Mouse (Mus musculus) neural tube, embryonic 10.5 days (tissue): ENCODE results near the gene Tspear.
"Not testable (repeated sequence)": the region's sequence is repeated elsewhere in the genome, so short reads cannot be mapped to it uniquely, and the experiment has no call there.

Experiments
- DNase-seq: peaks from one replicate; pipeline ENCODE4 v3.0.0-alpha.2; 2017; ENCODE audit warnings: low spot score; ENCODE audit errors: extremely low spot score

Tspear gene

DNA sequence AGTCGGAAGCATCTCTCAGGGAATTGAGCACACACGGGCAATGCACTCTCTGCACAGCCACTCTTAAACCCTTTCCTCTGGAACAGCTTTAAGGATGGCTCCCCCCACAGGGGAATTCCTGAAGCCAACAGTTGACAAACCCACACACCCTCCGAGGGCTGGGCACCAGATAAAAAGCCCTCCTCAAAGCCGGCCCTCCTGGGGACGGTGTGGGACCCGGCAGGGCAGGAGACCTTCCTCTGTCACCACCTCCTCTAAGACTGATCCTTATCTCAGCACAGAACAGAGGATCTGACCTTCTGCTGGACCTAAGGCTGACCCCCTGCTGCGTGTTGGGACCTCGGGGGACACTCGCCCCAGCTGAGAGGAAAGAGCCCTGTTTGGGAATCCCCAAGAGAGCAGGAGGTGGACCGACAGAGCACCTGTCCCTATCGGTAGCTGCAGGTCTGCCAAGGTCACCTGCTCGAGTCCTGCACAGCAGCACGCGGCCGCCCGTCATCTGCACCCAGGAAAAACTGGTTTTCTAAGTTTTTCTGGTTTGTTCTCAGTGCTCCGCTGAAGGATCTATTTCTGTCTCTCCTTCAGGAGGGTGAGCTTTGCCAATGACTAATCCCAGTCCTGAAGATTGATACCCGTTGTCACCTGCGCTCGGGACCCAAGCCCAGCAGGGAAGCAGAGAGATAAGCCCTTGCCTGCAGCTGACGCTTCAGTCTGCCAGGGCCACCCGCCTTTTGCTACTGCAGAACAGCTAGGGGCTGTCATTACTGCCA lies at the start of gene Tspear:
Gene Tspear, plus strand, starts transcription at position 675 of the 770 bp plus-strand sequence.
- no peak for DNase-seq

DNA sequence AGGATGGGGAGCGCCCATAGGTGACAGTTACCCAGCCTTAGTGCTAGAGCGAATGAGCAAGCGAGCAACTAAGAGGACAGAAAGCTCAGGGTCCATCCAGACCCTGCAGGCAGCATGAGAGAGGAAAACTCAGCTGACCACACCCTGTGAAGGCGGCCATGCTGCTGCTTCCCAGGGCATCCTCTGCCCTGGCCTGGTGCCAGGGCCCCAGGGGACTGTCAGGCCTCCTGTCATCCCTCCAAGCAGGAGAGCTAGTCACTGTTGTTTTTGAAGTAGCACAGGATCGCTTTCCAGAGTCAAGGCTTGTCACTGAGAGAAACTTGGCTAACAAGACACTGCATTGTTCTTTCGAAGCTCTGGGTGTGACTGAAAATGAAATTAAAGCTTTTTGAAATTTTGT lies 47.4 kb upstream of the Tspear start:
- DNase-seq: no peak

DNA sequence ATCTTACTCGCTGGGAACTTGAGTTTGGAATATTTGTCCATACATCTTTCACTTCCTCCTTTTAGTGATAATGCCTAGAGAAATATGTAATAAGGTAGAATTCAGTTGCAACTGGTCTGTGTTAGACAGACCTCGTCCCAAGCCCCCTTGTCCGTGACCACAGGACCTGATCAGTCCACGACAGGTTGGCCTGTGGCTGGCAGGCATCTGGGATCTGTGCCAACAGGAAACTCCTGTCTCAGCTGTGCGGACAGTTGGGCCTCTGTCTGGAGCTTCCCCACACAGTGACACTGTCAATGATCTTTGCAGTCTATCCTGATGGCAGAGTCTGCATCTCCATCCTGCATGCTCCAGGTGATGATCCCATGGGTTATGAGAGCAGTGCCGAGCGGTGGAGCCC lies 43.2 kb upstream of the Tspear start:
- DNase-seq: no peak

DNA sequence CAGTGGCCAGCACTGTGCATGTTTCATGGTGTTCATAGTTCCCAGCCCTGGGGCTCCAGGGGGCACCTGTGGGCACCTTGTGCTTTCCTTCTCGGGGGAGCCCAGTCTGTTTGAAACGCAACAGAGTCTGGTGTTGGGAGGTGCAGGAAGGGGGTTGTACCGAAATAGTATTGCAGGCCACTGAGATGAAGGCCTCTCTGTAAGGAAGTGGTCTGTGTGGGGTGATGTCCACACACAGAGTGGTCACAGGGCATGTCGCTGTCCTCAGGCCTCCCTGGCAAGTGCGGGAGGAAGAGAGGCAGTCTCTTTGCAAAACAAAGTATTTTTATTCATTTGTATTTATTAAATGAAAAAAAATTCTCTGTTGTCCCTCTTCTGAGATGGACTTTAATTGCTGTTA lies 40.8 kb upstream of the Tspear start:
- DNase-seq: no peak

DNA sequence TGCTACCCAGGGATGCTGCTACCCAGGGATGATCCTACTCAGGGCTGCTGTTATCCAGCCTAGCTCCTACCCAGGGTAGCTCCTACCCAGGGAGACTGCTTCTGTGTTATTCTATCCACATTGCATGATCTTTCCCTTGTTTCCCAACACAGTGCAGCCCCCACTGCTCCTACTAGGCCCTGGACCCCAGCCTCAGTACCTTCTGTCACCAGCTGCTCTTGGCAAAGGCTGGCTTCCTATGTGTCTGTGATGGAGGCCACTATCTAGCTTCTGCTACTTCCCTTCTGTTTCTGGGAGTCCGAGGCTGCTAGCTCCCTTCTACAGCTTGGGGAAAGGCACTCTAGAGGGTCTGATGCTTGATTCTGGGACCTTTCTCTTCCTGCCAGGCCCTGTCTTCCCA lies 38.9 kb upstream of the Tspear start:
- DNase-seq: no peak

DNA sequence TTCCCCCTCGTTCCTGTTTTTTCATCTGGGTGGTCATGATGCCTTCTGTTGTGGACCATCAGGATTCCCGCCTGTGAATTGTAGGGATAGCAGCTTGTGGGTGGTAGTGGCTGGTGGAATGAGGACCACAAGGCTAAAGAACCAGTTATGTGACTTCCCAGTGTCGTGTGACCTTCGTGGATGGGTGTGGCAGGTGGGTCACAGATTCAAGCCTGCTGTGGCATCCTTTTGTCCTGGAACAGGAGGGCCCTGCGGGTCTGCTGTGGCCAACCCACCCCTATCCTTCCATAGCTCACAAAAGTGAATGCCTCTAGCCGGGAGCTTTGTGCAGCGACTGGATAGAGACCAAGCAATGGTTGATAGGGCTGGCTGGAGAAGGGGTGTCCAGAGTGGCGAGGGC lies 38.5 kb upstream of the Tspear start:
- no peak for DNase-seq

DNA sequence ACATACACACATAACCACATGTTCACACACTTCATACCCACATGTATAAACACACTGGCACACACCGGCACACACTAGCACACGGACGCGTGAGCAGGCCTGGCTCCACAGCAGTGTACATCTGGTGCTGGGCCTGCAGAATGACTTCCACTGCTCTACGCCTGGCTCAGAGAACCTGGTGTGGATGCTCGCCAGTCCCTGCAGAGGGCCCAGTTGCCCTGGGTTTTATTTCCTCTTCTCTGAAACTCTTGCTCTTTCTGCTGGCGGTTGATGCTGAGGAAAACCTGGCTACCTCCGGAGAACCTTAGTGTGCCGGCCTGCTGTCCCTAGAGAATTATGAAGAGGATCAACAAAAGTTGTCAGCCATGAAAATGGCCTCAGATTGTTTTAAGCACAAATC lies 34.3 kb upstream of the Tspear start:
- no peak for DNase-seq

DNA sequence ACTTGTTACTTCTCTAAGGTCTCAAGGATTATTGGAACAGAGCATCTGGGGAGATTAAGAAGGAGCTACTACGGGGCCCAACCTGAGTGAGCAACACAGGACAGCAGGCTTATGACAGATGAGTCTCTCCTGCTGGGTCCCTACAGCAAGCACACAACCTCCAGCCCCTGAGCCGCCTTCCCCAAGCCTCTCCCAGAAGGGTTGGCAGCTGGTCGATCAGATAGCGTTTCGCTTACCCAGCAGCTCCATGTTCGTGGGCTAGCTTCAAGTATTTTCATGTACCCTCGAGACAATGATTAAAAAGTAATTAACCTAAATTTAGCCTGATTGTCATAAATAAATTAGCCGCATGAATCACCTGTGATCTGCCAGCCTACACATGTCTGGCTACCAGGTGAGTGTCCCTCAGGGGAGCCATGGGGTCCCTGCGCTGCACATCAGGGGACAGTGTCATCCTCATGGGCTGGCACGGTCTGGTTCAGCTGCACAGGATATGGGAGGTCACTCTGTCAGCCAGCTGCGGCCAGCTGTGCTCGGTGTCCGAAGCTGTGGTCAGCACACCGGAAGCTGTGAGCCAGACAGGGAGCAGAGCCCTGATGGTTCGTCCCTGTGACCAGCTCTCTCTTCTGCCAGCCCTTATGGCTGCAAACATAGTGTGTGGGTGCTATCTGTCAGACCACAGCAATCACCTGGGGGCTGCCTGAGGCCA lies 27.9 kb upstream of the Tspear start:
- DNase-seq: no peak

DNA sequence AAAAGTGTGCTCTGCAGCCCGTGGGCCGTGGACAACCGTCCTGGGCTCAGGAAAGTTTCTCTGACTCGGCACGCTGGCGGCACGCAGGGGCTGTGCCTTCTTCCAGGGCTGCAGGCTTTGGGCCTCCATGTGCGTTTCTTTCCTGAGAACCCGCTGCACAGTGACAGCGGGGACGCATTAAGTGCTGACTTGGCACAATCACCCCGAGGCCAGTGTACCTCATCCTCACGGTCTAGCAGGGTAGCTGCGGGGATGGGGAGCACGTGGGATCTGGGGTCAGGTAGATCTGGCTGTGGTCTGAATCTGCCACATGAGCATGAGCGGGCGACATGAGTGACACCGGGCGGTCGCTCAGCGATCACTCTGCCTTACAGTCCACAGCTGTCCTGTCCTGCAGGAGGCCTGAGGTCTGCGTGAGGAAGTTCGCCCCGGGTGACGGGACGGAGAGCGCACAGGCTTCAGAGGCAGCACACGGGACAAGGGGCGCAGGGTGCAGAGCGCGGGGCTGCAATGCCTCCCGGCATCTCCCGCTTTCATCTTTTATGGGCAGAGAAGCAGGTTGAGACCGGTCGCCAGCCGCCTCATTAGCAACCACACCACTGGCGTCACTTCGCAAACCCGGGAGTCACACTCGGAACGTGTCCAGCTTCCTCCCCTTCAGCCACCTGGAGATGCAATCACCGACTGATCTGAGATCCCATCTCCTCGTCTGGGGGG lies 22.3 kb upstream of the Tspear start:
- no peak for DNase-seq

DNA sequence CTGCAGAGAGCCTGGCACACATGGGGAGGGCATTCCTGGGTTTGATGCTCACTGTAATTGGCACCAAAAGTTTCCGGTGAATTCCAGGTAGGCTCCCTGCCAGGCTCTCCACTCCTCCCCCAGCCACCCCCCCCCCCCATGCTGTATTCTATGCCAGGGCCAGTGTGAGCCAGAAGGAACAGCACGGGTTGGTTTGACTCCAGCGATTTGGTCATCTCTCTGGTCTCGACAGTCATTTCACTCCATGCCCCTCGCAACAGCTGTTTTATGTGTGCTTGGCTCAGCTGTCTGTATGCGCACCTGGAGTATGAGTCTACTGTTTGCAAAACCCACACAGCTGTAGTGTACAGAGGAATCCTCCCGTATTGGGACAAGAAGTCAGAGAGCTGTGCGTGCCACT lies 20.0 kb upstream of the Tspear start:
- DNase-seq: no peak

DNA sequence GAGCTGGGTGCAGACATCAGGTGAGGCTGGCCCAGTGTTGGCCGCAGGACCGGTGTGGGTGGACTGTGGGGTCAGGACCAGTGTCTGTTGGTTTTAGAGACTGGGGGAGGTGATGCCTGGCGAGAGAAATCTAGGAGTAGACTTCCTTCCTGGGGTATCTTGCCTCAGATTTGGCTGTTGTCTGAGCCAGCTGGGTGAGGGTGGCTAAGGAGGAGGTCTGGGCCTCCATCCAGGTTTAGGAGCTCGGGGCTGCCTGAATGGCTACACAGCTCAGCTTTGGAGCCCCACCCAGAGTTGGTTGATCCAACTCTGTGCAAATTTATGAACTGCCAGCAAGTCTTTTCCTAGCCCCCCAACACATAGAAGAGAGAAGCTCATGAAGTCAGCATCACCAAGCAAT lies 19.0 kb upstream of the Tspear start:
- DNase-seq: no peak

DNA sequence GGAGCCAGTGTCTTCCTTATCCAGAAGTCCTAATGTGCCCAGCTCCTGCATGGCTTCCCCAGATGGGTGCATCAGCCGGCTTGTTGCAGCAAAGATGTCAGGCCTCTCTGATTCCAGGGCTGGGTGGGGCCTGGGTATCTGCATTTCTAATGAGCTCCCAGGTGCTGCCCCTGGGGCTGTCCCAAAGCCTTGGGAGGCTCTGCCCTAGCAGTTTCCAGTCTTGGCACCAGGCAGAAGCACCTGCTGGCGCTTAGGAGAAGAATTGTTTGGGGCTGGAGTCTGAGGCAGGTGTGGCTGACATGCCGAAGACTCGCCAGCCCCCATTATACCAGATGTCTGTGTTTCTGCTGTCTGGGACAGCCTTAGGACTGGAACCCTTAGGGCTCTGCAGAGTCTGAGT lies 15.7 kb upstream of the Tspear start:
- DNase-seq: no peak

DNA sequence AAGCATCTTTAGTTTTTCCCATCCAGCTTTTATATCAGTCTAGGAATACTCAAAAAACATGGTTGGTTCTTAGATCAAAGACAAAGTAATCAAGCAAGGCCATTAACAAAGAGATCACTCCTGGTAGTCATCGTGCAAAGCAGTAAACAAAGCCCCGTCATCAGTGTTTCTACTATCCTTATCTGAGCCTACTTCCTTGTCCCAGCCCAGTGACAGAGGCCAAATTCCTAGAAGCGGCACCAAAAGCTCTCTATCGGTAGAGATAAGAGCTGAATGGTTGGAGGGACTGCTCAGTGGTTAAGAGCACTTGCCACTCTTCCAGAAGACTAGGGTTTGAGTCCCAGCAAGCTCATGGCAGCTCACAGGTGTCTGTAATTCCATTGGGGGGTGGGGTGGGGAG lies 14.8 kb upstream of the Tspear start:
- no peak for DNase-seq

DNA sequence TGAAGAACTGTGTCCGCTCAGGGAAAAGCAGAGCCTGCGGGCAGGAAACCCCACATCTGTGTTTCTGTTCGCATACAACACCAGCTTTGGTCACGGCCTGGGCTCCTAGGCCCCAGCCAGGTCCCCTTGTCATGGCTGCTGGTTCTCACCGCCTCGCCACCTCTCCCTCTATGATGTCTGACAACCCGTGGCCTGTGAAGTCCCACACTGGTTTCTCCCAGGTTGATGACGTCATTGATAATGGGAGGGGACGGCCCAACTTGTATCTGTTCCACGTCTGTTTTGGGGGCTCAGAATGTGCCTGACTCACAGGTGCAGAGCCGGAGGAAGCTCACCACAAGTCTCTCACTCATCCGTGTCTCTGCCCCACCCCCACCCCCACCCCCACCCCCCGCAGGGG lies 12.6 kb upstream of the Tspear start:
- DNase-seq: no peak

DNA sequence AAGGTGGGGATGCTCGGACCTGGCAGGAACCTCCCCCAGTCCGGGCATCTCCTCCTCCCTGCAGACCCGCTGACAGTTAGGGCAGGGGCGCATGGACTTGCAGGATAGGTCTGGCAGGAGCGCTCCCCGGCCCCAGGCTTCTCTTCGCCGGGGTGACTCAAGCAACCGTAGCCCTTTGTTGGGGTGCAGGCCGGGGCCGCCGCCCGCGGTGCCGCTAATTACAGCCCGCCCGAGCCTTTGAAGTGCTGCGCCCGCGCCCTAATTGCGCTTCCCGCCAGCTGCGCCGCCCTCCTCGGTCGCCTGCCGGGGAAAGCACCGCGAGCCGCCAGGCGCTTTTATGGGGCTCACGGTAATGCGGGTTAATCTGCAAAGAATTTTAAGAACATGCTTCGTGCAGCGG lies 8.8 kb upstream of the Tspear start:
- peak; percentile 39 for DNase-seq

DNA sequence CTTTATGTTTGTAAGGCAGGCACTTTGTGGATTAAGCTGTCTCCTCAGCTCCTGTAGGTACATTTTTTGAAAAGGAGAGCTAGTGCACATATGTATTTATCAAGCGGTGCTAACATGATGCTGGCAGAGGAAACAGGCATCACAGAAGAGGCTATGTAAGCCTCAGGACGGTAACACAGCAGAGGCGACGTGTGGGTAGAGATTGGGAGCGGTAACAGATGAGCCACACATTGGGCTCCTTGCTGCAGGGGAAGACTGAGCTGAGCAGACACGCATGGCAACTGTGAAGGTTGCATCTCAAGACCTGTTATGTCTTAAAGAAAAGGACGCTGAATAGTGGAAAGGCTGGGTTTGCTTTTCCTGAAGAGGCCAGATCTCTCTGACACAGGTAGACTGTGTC lies 3.4 kb upstream of the Tspear start:
- no peak for DNase-seq

DNA sequence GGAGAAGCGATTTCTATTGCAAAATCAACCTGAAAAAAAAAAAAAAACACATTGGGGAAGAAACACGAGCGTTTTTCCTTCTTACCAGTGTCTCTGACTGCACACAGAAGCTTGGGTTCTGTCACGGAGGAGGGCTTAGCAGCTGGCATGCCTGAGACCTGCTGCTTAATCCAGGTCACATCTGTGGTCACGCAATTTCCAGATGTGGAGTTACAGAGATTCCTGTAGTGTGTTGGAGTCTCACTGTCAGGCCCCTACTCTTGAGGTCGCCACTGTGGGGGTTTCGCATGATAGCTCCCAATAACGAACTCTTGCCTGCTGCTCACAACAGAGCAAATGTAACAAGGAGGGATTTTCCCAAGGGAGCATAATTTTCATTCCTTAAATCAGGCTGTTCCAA lies 2.2 kb upstream of the Tspear start:
- DNase-seq: peak; percentile 33

DNA sequence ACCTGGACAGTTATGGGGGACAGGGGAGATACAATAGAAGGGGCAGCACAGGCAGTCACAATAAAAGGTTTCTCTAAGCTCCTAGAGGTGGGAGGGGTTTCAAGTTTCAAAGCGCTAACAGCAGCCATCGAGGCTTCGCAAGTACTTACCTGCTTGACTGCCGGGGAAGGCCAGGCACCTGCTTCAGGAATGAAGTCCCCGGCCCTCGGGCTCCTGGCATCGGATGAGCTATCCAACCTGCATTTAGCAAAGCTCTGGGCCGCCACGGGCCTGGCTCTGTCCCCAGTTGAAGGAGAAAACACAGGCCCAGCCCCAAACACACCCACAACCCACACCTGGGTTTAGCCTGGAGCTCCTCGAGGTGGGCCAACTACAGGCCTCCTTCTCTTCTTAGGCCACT lies 652 bp downstream of the Tspear start:
- no peak for DNase-seq

DNA sequence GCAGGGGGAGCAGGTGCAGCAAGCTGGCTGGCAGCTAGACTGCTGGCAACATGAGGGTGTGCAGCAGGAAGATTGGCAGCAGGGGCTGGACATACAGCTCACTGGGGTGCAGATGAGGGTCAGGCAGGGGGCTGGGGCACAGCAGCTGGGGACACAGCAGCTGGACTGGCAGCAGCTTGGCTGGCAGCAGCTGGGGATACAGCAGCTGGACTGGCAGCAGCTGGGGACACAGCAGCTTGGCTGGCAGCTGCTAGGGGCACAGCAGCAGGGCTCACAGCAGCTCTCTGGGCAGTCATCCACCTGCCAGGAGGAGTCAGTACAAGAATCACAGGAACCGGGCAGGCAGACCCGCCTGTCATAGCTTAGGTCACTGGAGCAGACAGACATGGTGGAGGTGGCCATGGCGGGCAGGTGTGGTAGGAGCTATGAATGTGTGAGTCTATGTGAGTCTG lies 4.0 kb downstream of the Tspear start, which contains the start of gene Gm19402:
Gene Gm19402, minus strand, starts transcription at position 402 of the 452 bp plus-strand sequence.
- not testable (repeated sequence) for DNase-seq

DNA sequence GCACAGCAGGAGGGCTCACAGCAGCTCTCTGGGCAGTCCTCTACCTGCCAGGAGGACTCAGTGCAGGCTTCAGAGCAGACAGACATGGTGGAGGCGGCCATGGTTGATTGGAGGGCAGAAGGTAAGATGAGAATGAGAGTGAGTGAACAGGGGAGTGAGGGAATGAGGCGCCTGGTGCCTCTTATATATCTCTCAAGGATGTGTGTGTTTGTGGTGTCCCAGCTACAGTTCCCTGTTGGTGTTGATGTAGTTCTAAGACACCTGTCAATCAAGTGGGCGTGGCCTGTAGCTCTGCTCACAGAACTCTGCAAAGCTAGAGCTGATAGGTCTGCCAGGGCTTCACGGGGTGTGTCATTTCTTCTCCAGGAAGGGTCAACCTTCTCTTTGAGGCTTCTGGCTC lies 10.8 kb downstream of the Tspear start, which contains the start of gene Gm9508:
Gene Gm9508, minus strand, starts transcription at position 101 of the 400 bp plus-strand sequence.
- no peak for DNase-seq

DNA sequence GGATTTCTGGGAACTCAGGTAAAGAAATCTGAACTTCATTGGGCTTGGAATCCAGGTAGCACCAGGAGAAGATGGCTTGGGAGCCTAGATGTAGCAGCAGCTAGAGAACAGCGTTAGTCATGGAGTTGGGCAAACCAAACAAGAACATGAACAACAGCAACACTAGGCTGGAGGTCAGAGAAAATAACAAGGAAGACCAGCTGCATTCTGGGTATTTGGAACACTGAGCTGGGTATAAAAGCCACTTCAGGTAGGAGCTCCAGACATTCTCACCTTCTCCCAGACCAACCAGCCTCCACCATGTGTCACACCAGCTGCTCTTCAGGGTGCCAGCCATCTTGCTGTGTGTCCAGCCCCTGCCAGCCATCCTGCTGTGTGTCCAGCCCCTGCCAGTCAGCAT lies 20.0 kb downstream of the Tspear start, which contains the start of gene Gm10272:
Gene Gm10272, plus strand, starts transcription at position 301 of the 400 bp plus-strand sequence.
- DNase-seq: no peak

DNA sequence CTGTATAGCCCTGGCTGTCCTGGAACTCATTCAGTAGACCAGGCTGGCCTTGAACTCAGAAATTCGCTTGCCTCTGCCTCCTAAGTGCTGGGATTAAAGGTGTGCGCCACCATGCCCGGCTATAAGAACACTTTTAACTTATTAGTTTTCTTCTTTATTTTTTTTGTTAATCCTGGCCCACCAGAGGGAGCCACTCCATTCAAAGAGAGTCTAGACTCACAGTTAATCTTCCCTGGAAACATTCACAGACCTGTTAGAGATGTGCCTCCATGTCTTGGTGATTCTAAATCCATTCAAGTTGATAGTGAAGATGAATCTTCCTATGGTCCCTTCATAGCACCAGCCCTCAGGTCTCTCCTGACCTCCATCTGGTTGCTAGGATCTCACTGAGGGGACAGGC lies 23.5 kb downstream of the Tspear start:
- DNase-seq: no peak
